Mouse (Mus musculus) CD4-positive, CD25-positive, alpha-beta regulatory T cell, adult 2 months (primary cell): ENCODE measurements around the gene Dus1l.
A peak's percentile ranks its signal among the peaks of the same experiment; 100 is the strongest.
"Not testable (repeated sequence)": the region's sequence is repeated elsewhere in the genome, so short reads cannot be mapped to it uniquely, and the experiment has no call there.

ENCODE experiments used
- DNase-seq: peaks from one replicate; pipeline ENCODE4 v3.0.0-alpha.2; 2012; ENCODE audit warnings: low read depth, low spot score

The Dus1l gene

DNA sequence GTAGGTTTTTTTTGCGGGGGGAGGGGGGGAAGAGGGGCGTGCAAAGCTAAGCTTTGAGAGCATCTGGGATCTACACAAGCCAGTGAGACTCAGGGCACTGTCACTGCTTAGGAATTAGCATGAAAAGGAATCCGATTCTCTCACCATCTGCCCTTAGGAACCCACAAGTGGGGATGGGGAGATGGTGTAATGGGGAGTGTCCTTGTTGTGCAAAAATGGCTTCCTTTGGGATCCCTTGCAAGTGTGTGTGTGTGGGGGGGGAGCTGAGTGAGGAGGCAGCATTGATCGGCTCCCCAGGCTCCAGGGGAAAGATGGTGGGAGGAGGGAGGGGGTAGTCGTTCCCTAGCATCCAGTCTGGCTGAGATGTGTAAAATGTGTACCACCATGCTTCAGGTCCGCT is 19.1 kb downstream of the Dus1l start:
- no peak for DNase-seq

GRCm38 (mm10) chr11:120775774-120776469 is 20.3 kb downstream of the Dus1l start:
- DNase-seq, result peak; percentile 95

- no peak for DNase-seq
Observed at GRCm38 (mm10) chr11:120773463-120774190, 22.6 kb downstream of the Dus1l start.

DNA sequence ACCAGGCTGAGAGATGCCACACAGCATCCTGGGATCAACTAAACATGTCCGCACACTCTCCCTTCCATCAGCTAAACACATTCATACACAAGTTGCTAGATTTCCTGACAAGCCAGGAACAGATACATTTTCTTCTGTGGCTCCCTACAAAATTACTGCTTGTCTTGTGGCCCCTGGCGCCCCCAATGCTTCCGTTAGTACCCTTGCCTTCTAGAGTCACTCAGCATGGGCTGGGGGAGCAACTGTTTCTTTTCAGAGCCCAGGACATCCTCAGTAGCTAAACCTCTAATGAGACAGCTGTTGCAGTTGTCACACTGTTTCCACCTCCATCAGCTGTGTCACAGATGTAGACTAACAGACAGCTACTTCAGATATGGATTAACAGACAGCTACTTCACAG is 23.5 kb downstream of the Dus1l start:
- no peak for DNase-seq

GRCm38 (mm10) chr11:120768206-120768605 is 28.0 kb downstream of the Dus1l start:
- no peak for DNase-seq

- not testable (repeated sequence) for DNase-seq
Observed at GRCm38 (mm10) chr11:120767023-120767422, 29.2 kb downstream of the Dus1l start.

DNA sequence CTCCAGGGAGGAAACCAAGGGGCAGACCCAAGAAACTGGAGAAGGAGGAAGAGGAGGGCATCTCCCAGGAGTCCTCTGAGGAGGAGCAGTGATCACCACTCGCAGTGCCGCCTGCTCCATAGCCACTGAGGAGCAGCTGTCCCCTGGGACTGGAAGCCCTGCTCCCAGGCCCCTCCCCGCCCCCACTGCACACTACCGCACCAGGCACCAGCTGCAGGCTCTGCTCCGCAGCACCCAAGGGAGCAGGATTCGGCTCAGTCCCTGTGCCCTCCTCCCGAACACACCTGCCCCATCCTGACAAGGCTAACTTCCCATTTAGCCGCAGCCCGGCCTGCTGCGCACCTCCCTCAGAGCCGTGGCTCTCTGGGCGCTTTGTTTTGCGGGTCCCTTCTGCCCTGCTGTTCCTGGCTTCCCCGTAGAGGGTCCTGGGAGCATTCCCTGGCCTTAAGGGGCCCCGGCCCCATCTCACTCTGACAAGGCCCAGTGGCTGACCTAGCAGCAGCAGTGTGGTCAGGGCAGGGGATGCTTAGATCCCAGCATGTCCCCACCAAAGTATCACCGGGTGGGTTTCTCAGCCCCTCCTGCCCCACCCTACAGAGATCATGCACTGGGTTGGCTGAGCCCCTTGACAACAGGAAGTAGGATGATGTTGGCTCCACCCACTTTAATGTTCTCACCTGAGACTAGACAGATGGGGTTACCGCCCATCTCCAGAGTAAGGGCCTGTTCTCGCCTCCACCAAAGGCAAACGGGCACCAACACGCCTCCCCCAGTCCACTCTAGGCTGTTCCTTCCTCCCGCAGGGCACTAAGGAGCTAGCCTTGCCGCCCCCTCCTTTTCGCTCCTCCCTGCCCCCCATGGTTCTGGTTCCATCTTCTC is 32.8 kb downstream of the Dus1l start:
- not testable (repeated sequence) for DNase-seq

- not testable (repeated sequence) for DNase-seq
Observed at GRCm38 (mm10) chr11:120762672-120763041, 33.5 kb downstream of the Dus1l start, which contains the start of gene Hmga1b. Hmga1b (plus strand) TSS chr11:120762794.

DNA sequence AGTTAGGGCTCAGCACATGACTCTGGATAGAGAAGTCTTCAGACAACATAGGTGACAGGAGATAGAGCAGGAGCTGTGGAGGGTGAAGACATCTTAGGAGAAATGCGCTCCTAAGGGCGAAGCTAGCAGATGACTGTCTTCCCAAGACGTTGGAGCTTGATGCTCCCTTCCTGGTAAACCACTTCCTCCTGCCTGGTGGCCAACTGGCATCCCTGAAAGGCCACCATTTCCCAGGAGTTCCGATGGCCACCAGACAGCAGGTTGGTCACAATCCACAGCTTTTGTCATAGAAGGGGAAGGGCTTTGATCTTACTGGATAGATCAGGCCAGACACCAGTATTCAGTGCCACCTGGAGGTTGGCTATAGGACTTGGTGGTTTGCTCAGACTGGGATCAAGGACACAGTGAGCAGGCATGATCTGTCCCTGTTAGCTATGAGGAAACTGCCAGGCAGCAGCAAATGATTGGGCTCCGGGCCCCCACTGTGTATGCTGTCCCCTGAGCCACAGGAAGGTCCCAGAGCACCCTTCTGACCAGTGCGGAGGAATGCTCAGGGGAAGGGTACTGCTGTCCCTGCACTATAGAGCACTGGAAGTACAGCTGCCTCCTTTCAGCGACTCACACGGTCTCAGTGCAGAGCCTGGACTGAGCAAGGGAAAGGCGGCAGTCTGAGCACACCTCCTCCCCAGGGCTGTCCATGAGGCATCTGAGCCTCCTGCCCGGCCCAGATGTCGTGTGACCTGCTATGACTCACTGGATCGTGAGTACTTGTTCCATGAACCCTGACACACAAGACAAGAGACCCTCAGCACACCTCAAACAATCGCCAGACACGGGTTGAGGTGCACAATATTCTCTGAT is 34.2 kb downstream of the Dus1l start:
- no peak for DNase-seq

- no peak for DNase-seq
Observed at GRCm38 (mm10) chr11:120760236-120760635, 36.0 kb downstream of the Dus1l start.

DNA sequence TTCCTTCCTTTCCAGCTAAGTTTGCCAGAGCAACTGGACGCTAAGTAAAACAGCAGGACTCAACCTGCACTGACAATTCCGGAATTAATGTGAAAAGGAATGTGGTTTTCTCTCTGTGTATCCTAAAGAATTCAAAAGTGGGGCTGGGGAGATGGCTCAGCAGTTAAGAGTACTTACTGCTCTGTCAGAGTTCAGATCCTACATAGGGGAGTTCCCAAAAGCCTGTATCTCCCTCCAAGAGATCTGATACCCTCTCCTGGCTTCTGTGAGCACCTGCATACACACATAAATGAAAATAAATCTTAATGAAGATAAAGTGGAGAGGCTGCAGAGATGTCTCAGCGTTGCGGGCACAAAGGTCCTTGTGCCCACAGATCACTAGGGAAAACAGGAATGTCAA is 44.6 kb downstream of the Dus1l start:
- DNase-seq, result no peak

- peak; percentile 77 for DNase-seq
Observed at GRCm38 (mm10) chr11:120749430-120749829, 46.8 kb downstream of the Dus1l start.

DNA sequence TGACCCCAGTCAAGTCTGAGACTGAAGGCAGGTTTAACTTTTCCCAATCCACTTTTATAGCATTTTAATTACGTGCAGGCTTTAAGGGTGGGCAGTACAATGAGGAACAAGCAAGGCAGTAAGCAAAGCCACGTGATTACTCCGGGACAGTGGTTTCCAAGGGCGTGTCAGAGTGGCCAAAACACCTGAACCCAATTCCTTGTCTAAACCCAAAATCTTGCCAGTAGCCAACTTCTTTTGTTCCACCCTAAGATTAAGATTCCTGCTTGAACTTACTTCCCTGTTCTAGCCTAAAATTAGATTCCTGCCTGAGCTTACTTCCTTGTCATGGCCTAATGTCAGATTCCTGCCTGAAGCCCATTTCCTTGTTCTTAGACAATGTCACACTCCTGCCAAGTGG is 48.2 kb downstream of the Dus1l start:
- DNase-seq, result no peak

GRCm38 (mm10) chr11:120744121-120744701 is 52.0 kb downstream of the Dus1l start:
- no peak for DNase-seq

GRCm38 (mm10) chr11:120740981-120741380 is 55.2 kb downstream of the Dus1l start:
- no peak for DNase-seq
